Mouse (Mus musculus): Measurements from ENCODE around the gene Matk. TPM values are rescaled to one million over a fixed set of nuclear protein-coding genes. Genes with fewer than 3 reads are reported as not detected.
A peak's percentile ranks its signal among the peaks of the same experiment; 100 is the strongest.

The Matk gene
- polyA plus RNA-seq, 1 experiment from 2014 or later = 2.6 TPM

GRCm38 (mm10) chr10:81297845-81298244, 45.1 kb downstream of the Matk start:
- Histone ChIP-seq H3K4me3 (ENCODE audit: low read depth, low read length) (no peak overlapping the region), H3K36me3 (replicated peaks; ENCODE audit: control insufficient read depth, insufficient read depth, low read depth, low read length) (no peaks in the 10 kb centered on the region), H3K27ac (replicated peaks; ENCODE audit: low read depth, low read length) (no peak overlapping the region), H3K9ac (replicated peaks; ENCODE audit: low read length) (no peak overlapping the region), H3K4me1 (ENCODE audit: control insufficient read depth, insufficient read depth, low read length) (peaks cover 8% of the 10 kb centered on the region; the same call in 1 of the 2 replicates), H3K9me3 (replicated peaks; ENCODE audit: control insufficient read depth, low read length) (no peaks in the 10 kb centered on the region), H3K4me2 (ENCODE audit: low read depth, low read length) (no peak overlapping the region), H3K27me3 (ENCODE audit: control insufficient read depth, insufficient read depth, low read length) (no peaks in the 10 kb centered on the region)
- ATAC-seq (replicated peaks; ENCODE audit: insufficient number of reproducible peaks, low FRiP score, low TSS enrichment, low read depth) (no peak), DNase-seq (ENCODE audit: low spot score) (no peak)
- 45% methylated on average over 10 of the region's 10 CpGs for WGBS

- Histone ChIP-seq H3K36me3 (replicated peaks; ENCODE audit: control insufficient read depth, insufficient read depth, low read depth, low read length) (no peaks in the 10 kb centered on the region), H3K9me3 (replicated peaks; ENCODE audit: control insufficient read depth, low read length) (no peaks in the 10 kb centered on the region), H3K27me3 (ENCODE audit: control insufficient read depth, insufficient read depth, low read length) (no peaks in the 10 kb centered on the region), H3K27ac (replicated peaks; ENCODE audit: low read depth, low read length) (no peak overlapping the region), H3K4me3 (ENCODE audit: low read depth, low read length) (no peak overlapping the region), H3K9ac (replicated peaks; ENCODE audit: low read length) (no peak overlapping the region), H3K4me1 (ENCODE audit: control insufficient read depth, insufficient read depth, low read length) (peaks cover 8% of the 10 kb centered on the region; the same call in 1 of the 2 replicates), H3K4me2 (ENCODE audit: low read depth, low read length) (no peak overlapping the region)
- 96% methylated on average over 17 of the region's 17 CpGs for WGBS
- no peak for DNase-seq (ENCODE audit: low spot score)
- no peak for ATAC-seq (replicated peaks; ENCODE audit: insufficient number of reproducible peaks, low FRiP score, low TSS enrichment, low read depth)
These were observed 45.8 kb downstream of the Matk start for GRCm38 (mm10) chr10:81298369-81299100.

- Histone ChIP-seq H3K27me3 (ENCODE audit: control insufficient read depth, insufficient read depth, low read length) (no peaks in the 10 kb centered on the region), H3K27ac (replicated peaks; ENCODE audit: low read depth, low read length) (no peak overlapping the region), H3K4me1 (ENCODE audit: control insufficient read depth, insufficient read depth, low read length) (no peaks in the 10 kb centered on the region), H3K9ac (replicated peaks; ENCODE audit: low read length) (no peak overlapping the region), H3K9me3 (replicated peaks; ENCODE audit: control insufficient read depth, low read length) (no peaks in the 10 kb centered on the region), H3K4me3 (ENCODE audit: low read depth, low read length) (no peak overlapping the region), H3K4me2 (ENCODE audit: low read depth, low read length) (no peak overlapping the region), H3K36me3 (replicated peaks; ENCODE audit: control insufficient read depth, insufficient read depth, low read depth, low read length) (no peaks in the 10 kb centered on the region)
- 86% methylated on average over 14 of the region's 14 CpGs for WGBS
- ATAC-seq (replicated peaks; ENCODE audit: insufficient number of reproducible peaks, low FRiP score, low TSS enrichment, low read depth) (no peak), DNase-seq (ENCODE audit: low spot score) (no peak)
These were observed 47.0 kb downstream of the Matk start for GRCm38 (mm10) chr10:81299585-81300351.

- no peak for DNase-seq (ENCODE audit: low spot score)
- Histone ChIP-seq H3K9ac (replicated peaks; ENCODE audit: low read length) (no peak overlapping the region), H3K27me3 (ENCODE audit: control insufficient read depth, insufficient read depth, low read length) (no peaks in the 10 kb centered on the region), H3K4me3 (ENCODE audit: low read depth, low read length) (no peak overlapping the region), H3K27ac (replicated peaks; ENCODE audit: low read depth, low read length) (no peak overlapping the region), H3K4me1 (ENCODE audit: control insufficient read depth, insufficient read depth, low read length) (no peaks in the 10 kb centered on the region), H3K36me3 (replicated peaks; ENCODE audit: control insufficient read depth, insufficient read depth, low read depth, low read length) (no peaks in the 10 kb centered on the region), H3K4me2 (ENCODE audit: low read depth, low read length) (no peak overlapping the region), H3K9me3 (replicated peaks; ENCODE audit: control insufficient read depth, low read length) (no peaks in the 10 kb centered on the region)
- no peak for ATAC-seq (replicated peaks; ENCODE audit: insufficient number of reproducible peaks, low FRiP score, low TSS enrichment, low read depth)
- WGBS = 80% methylated on average over 9 of the region's 9 CpGs
These were observed 47.7 kb downstream of the Matk start for GRCm38 (mm10) chr10:81300352-81300907.

- Histone ChIP-seq H3K4me2 (ENCODE audit: low read depth, low read length) (no peak overlapping the region), H3K9me3 (replicated peaks; ENCODE audit: control insufficient read depth, low read length) (no peaks in the 10 kb centered on the region), H3K27ac (replicated peaks; ENCODE audit: low read depth, low read length) (no peak overlapping the region), H3K36me3 (replicated peaks; ENCODE audit: control insufficient read depth, insufficient read depth, low read depth, low read length) (peaks cover 1% of the 10 kb centered on the region), H3K4me3 (ENCODE audit: low read depth, low read length) (no peak overlapping the region), H3K27me3 (ENCODE audit: control insufficient read depth, insufficient read depth, low read length) (no peaks in the 10 kb centered on the region), H3K4me1 (ENCODE audit: control insufficient read depth, insufficient read depth, low read length) (no peaks in the 10 kb centered on the region), H3K9ac (replicated peaks; ENCODE audit: low read length) (no peak overlapping the region)
- DNase-seq (ENCODE audit: low spot score) (no peak), ATAC-seq (replicated peaks; ENCODE audit: insufficient number of reproducible peaks, low FRiP score, low TSS enrichment, low read depth) (no peak)
- 79% methylated on average over 9 of the region's 9 CpGs for WGBS
These were observed 48.6 kb downstream of the Matk start for GRCm38 (mm10) chr10:81301321-81301720.

GRCm38 (mm10) chr10:81302288-81302687, 49.6 kb downstream of the Matk start:
- Histone ChIP-seq H3K4me2 (ENCODE audit: low read depth, low read length) (no peak overlapping the region), H3K27me3 (ENCODE audit: control insufficient read depth, insufficient read depth, low read length) (no peaks in the 10 kb centered on the region), H3K4me1 (ENCODE audit: control insufficient read depth, insufficient read depth, low read length) (no peaks in the 10 kb centered on the region), H3K36me3 (replicated peaks; ENCODE audit: control insufficient read depth, insufficient read depth, low read depth, low read length) (peaks cover 4% of the 10 kb centered on the region), H3K9ac (replicated peaks; ENCODE audit: low read length) (no peak overlapping the region), H3K27ac (replicated peaks; ENCODE audit: low read depth, low read length) (no peak overlapping the region), H3K9me3 (replicated peaks; ENCODE audit: control insufficient read depth, low read length) (no peaks in the 10 kb centered on the region), H3K4me3 (ENCODE audit: low read depth, low read length) (no peak overlapping the region)
- ATAC-seq (replicated peaks; ENCODE audit: insufficient number of reproducible peaks, low FRiP score, low TSS enrichment, low read depth) = no peak
- no peak for DNase-seq (ENCODE audit: low spot score)
- 79% methylated on average over 4 of the region's 4 CpGs for WGBS

- Histone ChIP-seq H3K27me3 (ENCODE audit: control insufficient read depth, insufficient read depth, low read length) (no peaks in the 10 kb centered on the region), H3K4me1 (ENCODE audit: control insufficient read depth, insufficient read depth, low read length) (no peaks in the 10 kb centered on the region), H3K9me3 (replicated peaks; ENCODE audit: control insufficient read depth, low read length) (no peaks in the 10 kb centered on the region), H3K9ac (replicated peaks; ENCODE audit: low read length) (no peak overlapping the region), H3K27ac (replicated peaks; ENCODE audit: low read depth, low read length) (no peak overlapping the region), H3K4me2 (ENCODE audit: low read depth, low read length) (peak overlapping the region; percentile 7; the same call in 1 of the 2 replicates), H3K4me3 (ENCODE audit: low read depth, low read length) (no peak overlapping the region), H3K36me3 (replicated peaks; ENCODE audit: control insufficient read depth, insufficient read depth, low read depth, low read length) (peaks cover 9% of the 10 kb centered on the region)
- ATAC-seq (replicated peaks; ENCODE audit: insufficient number of reproducible peaks, low FRiP score, low TSS enrichment, low read depth) (no peak), DNase-seq (ENCODE audit: low spot score) (no peak)
- 74% methylated on average over 14 of the region's 14 CpGs for whole genome bisulfite sequencing
These were observed 50.1 kb downstream of the Matk start for GRCm38 (mm10) chr10:81302781-81303218.

GRCm38 (mm10) chr10:81303258-81303657, 50.5 kb downstream of the Matk start:
- Histone ChIP-seq H3K36me3 (replicated peaks; ENCODE audit: control insufficient read depth, insufficient read depth, low read depth, low read length) (peaks cover 13% of the 10 kb centered on the region), H3K9me3 (replicated peaks; ENCODE audit: control insufficient read depth, low read length) (no peaks in the 10 kb centered on the region), H3K4me2 (ENCODE audit: low read depth, low read length) (no peak overlapping the region), H3K4me1 (ENCODE audit: control insufficient read depth, insufficient read depth, low read length) (no peaks in the 10 kb centered on the region), H3K27ac (replicated peaks; ENCODE audit: low read depth, low read length) (no peak overlapping the region), H3K9ac (replicated peaks; ENCODE audit: low read length) (no peak overlapping the region), H3K27me3 (ENCODE audit: control insufficient read depth, insufficient read depth, low read length) (no peaks in the 10 kb centered on the region), H3K4me3 (ENCODE audit: low read depth, low read length) (no peak overlapping the region)
- ATAC-seq (replicated peaks; ENCODE audit: insufficient number of reproducible peaks, low FRiP score, low TSS enrichment, low read depth) (no peak), DNase-seq (ENCODE audit: low spot score) (no peak)
- 83% methylated on average over 10 of the region's 10 CpGs for WGBS

Measured in embryonic facial prominence, embryonic 11.5 days (tissue).